Mouse (Mus musculus): ENCODE measurements at regions not wholly inside any gene's neighbourhood (a gene's known extent, or its start where the extent isn't known, plus 50 kb on each side); places are given as distances from the start of the nearest gene placed in this dataset.

- no peak for DNase-seq (ENCODE audit: low spot score)
Observed at GRCm38 (mm10) chr15:42768396-42768795, 2634.2 kb downstream of the 9330182O14Rik start.

DNA sequence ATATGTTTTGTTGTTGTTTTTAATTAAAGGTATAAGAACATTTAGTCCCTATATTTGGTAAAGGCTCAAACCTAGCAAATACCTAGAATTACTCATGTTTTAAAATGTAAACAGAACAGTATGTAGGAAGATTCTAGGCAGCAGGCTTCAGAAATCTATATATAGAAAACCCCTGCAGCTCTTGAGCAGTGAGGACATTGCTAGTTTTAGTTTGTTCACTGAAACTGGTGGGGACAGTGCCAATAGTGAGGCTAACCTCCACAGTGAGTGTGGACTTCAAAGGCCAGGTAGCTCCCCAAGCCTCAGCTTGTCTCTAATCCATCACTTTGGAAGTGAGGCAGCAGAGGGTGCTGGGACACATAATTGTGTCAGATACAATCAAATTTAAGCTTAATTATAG is 2645.7 kb downstream of the 9330182O14Rik start:
- no peak for DNase-seq (ENCODE audit: low spot score)

- no peak for DNase-seq (ENCODE audit: low spot score)
Observed at GRCm38 (mm10) chr15:42801217-42801616, 2667.1 kb downstream of the 9330182O14Rik start.

DNA sequence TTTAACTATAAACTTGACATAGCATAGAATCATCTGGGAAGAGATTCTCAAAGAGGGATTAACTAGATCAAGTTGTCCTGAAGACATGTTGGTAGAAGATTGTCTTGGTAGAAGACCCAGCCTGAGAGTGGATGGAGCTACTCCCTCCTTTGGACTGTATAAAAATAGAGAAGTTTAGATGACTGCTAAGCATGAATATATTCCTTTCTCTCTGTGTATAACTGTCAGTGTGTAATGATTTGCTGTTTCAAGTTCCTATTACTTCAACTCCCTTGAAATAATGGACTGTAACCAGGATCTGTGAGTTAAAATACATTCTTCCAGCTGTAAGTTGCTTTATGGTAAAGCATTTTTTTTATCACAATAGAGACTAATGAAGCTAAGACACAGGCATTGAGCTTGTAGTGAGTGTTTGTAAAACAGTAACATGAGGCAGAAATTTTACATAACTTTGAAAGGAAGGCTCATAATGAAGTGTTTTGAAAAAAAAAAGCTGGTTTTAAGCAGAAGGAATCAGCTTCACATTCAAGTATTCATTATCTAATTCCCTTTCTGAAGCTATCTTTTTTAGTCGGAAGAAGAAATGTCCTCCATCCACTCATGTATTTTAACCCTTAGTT is 2676.8 kb downstream of the 9330182O14Rik start:
- no peak for DNase-seq (ENCODE audit: low spot score)

DNA sequence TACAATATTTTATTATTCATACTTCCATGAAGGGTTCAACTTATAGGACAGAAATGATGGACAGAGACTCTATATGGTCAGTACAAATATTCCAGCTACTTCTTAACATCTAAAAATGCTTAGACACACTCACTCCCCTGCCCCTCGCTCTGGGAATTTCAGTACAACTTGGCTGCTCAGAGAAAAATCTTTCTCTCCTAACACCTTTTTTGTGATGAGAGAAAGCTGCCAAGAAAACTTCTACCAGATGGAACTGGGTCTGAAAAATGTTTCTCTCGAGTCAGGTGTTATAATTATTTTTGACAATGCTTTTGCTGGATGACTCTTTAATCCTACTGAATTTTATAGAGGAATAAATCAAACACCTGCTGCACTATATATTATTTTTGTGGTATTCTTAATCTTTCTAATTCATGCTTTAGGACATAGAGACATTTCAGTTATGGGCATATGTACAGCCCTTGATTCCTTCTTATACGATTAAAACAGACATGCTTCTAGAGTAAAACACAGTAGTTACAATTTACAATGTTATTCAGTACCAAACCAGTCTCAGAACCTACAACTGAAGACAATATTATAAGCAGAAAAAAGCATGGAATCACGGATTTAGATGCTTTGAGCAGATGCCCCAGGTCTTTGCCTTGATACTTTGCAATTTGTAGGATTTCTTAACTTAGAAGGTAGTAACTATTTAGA is 2681.0 kb downstream of the 9330182O14Rik start:
- DNase-seq (ENCODE audit: low spot score) = no peak

GRCm38 (mm10) chr15:42838839-42839238 is 2704.7 kb downstream of the 9330182O14Rik start:
- DNase-seq (ENCODE audit: low spot score) = no peak

DNA sequence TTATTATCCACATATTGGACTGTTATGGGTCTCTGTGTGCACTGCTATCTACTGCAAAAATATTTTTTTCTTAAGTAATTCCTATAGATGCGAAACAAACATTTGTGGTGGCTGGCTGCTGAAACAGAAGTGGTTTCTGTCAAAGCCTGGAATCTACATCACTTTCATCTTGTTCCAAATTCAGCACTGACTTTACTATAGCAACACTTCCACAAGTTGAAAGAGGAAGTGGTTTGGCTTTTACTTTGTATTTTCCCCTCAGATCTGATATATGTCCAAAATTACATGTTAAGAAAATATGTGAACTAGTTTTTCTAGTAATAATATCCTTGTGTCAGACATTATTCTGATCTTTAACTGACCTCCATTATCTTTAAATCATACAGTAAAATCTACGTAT is 2715.8 kb downstream of the 9330182O14Rik start:
- no peak for DNase-seq (ENCODE audit: low spot score)

DNA sequence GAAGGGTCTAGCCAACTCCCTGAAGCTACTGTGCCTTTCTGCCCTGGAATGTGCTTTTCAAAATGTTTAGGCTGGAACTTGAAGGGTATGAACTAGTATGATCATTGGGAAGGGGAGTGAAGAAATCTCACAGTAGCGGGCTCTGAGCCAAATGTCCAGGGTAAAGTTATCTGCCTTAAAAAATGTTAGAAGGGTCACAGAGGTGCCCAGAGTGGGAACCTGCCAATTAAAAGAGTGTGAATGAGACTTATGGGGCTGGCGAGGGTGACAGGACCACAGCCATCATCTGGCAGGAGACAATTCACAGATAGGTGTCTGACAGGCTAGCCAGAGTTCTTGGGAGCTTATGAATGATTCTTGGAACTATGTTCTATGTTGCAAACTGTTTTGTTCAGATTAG is 2738.3 kb downstream of the 9330182O14Rik start:
- DNase-seq (ENCODE audit: low spot score) = no peak

DNA sequence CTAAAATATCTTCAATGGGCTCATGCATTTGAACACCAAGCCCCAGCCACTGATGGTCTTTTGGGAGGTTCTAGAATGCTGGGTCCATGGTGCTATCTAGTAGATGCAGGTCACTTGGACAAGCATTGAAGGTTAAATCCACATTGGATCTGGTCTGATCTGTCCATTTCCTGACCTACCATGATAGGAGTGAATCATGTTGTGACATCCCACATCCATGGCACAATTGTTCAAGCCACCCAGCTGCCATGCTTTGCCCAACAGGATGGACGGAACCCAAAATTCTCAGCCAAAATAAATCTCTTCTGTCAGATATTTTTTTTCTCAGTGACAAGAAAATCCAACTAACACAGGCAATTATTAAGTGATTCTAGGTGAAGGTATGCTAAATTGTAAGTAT is 2760.4 kb downstream of the 9330182O14Rik start:
- DNase-seq (ENCODE audit: low spot score) = no peak

DNA sequence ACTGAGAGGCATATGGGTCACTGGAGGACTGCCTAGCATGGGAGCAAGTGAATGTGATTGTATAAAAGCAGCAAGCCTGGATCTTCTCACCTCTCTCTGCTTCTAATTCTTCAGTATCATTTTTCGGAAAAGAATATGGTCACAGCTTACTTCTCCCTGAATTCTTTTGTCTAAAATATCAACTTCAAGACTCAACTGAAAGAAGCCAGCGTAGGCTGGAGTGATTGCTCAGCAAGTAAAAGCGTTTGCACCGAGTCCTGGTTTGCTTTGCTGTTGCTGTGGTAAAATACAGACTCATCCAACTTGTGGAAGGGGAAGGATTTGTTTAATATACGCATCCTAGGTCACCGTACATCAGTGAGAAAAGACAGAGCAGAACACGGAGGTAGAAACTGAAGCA is 2765.9 kb downstream of the 9330182O14Rik start:
- DNase-seq (ENCODE audit: low spot score) = no peak

DNA sequence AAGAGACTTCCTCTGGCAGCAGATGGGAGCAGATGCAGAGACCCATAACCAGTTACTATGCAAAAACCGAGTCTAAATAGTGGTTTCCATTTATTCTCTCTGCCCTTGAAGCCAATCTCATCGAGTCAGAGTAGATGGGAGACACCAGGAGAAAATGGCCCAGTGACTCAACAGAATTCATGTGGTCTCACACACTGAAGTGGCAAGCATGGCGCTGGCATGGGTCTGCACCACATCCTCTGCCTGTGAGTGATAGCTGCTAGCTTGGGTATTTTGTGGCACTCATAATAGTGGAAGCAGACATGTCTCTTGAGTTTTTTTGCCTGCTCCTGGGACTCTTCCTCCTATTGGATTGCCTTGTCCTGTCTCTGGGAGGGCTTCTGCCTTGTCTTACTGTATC is 2767.6 kb downstream of the 9330182O14Rik start:
- DNase-seq (ENCODE audit: low spot score) = no peak

GRCm38 (mm10) chr15:42911357-42911756 is 2777.2 kb downstream of the 9330182O14Rik start:
- no peak for DNase-seq (ENCODE audit: low spot score)

GRCm38 (mm10) chr15:42912880-42913279 is 2778.7 kb downstream of the 9330182O14Rik start:
- no peak for DNase-seq (ENCODE audit: low spot score)

- DNase-seq (ENCODE audit: low spot score) = no peak
Observed at GRCm38 (mm10) chr15:42913285-42913684, 2779.1 kb downstream of the 9330182O14Rik start.

- peak; percentile 59 for DNase-seq (ENCODE audit: low spot score)
Observed at GRCm38 (mm10) chr15:42914099-42914498, 2779.9 kb downstream of the 9330182O14Rik start.

DNA sequence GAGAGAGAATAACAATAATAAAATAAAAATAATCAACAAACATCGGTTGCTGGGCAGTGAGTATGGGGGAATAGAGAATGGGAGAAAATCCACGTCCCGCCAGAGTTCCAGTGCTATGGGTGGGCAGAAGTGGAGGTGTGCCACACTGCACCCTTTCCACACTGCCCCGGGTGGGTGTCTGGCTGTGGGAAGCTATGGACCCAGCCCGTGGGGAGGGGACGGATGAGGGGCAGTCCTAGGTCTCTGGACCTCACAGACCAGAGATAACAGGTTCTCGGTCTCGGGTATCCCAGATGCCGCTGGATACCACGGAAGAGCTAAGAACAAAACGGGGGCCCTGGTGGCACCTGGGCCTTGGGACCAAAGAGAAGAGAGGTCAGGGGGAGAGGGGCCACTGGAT is 2781.0 kb downstream of the 9330182O14Rik start:
- DNase-seq (ENCODE audit: low spot score) = no peak

GRCm38 (mm10) chr15:42921618-42922017 is 2787.5 kb downstream of the 9330182O14Rik start:
- DNase-seq (ENCODE audit: low spot score) = no peak

DNA sequence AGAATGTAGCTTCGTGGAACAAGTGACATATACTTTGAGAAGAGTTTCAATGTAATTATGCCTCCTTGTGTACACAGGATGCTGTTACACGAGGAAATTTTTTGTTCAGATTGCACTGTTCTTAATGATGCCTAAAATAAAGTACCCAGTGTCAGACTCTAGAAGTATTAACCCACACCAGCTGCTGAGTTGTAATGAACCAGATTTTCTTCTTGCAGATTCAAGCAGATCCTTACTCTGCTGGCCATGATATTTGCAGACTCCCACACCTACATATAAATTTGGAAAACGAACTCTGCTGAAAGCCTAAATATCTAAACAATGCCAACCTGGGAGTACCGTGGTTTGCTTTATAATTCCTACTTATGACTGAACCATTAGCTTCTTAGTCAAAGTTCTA is 2794.2 kb downstream of the 9330182O14Rik start:
- no peak for DNase-seq (ENCODE audit: low spot score)

- no peak for DNase-seq (ENCODE audit: low spot score)
Observed at GRCm38 (mm10) chr15:42944610-42945009, 2810.4 kb downstream of the 9330182O14Rik start.

DNA sequence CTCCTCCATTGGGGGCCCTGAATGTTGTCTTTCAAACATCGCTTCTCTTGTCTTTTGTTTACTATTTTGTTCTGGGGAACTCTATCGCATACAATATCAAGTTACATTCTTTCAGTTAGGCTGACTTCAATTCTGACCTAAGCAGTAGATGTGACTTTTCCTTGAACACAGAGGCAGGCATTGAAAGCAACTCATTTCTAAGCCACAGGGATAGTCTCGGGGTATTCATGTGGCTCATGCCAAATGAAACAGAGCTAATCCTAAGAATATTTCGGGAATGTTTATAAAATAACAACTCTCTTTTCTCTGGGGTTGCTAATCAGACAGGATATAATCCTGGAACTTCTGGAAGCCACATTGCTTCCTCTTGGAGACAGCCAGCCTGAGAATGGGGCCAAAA is 2821.0 kb downstream of the 9330182O14Rik start:
- DNase-seq (ENCODE audit: low spot score) = no peak

- peak; percentile 34 for DNase-seq (ENCODE audit: low spot score)
Observed at GRCm38 (mm10) chr15:42962747-42963338, 2828.7 kb downstream of the 9330182O14Rik start.

DNA sequence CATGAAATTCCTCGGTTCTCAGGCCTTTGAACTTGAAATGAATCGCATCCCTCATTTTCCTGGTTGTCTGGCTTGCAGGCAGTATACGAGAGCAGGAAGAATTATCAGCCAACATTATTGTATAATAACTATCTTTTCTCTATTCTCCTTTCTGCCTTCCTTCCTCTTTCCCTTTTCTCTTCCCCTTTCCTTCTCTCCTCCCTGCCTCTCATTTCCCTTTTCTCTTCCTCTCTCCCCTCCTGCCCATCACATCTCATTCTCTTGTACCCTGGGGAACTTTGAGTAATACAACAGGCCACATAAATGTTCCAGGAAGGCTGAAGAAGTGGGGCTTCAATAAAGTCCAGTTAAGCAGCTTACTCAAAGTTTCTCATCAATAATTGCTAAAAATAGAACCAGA is 2831.1 kb downstream of the 9330182O14Rik start:
- DNase-seq (ENCODE audit: low spot score) = no peak

Data from urinary bladder, postnatal 25 days (tissue).